Mouse (Mus musculus) gastrocnemius, postnatal 10 days (tissue): ENCODE measurements around the gene Chmp4b. TPM values are rescaled to one million over a fixed set of nuclear protein-coding genes. Genes with fewer than 3 reads are reported as not detected.

Experiments used
- DNase-seq: peaks from one replicate; pipeline ENCODE4 v3.0.0; 2021; ENCODE audit warnings: mixed read lengths
- total RNA-seq, 2 experiments: library from RNA; stranded (reverse); gene quantifications; 2 replicates each; pipeline ENCODE4 v1.2.3; 2021

Chmp4b gene
- total RNA-seq, 2 experiments from 2014 or later, result 104 to 110 TPM

- no peak for DNase-seq
Measured at GRCm38 (mm10) chr2:154718855-154719556, 67.5 kb downstream of the Chmp4b start.

DNA sequence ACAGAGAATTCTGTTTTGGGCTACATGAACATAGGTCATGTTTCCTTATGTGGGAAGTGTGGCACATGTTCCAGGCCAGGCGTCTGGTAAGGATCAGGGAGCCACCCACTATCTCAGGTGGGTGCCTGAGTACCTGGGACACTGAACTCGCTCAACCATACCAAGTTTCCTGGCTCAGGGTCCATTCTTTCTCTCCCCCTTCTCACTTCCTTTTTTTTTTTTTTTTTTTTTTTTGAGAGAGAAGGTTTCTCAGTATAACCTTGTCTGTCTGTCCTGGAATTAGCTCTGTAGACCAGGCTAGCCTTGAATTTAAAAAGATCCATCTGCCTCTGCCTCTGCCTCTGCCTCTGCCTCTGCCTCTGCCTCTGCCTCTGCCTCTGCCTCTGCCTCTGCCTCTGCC, 68.8 kb downstream of the Chmp4b start:
- DNase-seq, result no peak

DNA sequence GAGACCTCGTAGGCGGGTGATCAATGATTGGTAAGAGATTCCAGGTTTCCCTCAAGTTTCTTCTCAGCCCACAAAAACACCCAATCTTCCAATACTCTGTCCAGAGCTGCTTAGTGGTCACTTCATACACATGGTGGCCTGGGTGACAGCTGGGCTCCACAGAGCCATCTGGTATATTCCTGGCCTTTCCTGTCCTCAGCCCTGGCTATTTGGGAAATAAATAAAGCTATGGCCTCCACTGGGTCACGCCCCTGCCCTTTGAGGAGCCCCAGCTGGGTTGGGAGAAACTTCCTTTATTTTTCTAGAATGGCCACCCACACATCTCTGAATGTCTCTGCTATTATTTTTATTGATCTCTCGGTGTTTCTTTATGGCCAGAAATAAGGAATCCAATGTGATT, 72.0 kb downstream of the Chmp4b start:
- no peak for DNase-seq

DNA sequence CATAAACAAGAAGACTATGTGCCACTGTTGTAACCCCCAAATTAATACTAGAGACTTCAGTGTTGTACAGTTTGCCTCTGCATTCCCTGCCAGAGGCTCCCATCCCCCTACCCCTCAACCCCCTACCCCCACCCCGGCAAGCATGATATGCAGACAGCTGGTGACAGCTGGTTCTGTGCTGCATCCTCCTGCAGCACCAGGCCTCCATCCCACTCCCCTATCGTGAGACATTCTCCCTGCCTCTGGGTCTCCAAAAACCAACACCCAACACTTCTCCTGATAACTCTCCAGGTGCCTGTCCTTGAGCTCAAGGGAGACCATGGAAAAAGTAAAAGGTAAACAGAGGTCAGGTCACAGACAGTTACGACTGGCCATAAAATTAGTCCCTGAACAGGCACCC, 78.2 kb downstream of the Chmp4b start:
- DNase-seq, result no peak

DNA sequence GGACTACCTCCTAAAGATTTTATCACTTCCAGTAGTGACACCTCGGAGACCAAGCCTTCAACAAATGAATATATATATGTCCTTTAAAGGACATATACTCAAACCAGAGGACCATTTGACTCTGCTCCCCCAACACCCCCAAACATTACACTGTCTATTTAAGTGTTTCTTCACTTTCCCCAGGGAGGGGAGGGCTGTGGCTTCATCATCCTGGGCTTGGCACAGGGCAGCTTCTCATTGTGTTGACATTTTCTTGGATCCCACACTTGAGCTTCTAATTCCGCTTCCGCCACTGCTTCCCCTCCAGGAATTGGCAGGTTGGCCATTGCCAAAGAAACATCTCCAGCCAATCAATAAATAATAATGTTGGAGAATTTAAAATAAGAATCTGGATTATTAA, 79.3 kb downstream of the Chmp4b start:
- DNase-seq, result no peak

DNA sequence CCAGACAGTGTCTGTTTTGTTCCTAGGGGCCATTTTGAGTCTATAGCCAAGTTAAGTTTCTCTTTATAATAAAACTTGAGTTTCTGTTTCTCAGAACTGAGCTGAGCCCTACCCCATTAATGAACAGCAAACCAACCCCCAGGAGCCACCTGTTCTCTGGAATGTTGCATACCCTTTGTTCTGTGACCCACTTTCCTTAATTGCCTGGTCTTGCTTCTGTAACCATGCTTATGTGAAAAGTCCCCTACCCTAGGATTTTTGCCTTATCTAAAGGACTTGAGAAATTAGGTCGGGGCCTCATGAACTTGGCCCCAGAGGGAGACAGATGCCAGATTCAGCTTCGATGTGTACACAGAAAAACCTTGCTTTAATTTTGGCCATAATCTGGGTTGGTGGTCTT, 80.4 kb downstream of the Chmp4b start:
- DNase-seq, result no peak

DNA sequence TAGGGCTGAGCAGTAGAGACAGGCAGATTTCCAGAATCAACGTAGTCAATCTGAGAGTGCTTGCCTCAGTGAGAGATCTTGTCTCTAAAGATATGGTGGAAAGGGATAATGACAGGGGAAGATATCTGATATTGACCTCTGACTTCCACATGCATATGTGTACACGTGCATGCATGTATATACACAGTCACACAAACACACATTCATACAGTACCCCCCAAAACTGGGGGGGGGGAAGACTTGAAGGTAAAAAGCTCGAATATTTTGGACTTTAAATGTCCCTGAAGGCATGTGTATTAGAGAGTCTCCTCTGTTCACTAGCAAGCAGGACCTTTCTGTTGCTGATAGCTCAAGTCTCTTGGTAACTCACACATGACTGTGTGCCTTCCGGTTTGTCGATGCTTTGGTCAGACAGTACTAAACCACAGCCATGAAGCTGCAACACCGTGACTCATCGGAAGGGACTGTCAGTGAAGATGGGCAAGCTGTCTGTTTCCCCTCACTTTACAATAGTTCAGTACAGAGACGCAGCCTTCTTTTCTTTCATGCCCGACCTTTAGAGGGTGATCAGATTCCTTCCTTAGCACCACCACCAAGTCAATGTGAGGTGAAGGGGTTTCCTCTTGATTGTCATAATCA, 81.1 kb downstream of the Chmp4b start:
- DNase-seq, result no peak

GRCm38 (mm10) chr2:154734977-154735376, 83.5 kb downstream of the Chmp4b start:
- DNase-seq, result no peak

- DNase-seq, result no peak
Measured at GRCm38 (mm10) chr2:154735416-154735815, 83.9 kb downstream of the Chmp4b start.

- DNase-seq, result no peak
Measured at GRCm38 (mm10) chr2:154735986-154736385, 84.5 kb downstream of the Chmp4b start.

GRCm38 (mm10) chr2:154738621-154739020, 87.1 kb downstream of the Chmp4b start:
- DNase-seq, result no peak

DNA sequence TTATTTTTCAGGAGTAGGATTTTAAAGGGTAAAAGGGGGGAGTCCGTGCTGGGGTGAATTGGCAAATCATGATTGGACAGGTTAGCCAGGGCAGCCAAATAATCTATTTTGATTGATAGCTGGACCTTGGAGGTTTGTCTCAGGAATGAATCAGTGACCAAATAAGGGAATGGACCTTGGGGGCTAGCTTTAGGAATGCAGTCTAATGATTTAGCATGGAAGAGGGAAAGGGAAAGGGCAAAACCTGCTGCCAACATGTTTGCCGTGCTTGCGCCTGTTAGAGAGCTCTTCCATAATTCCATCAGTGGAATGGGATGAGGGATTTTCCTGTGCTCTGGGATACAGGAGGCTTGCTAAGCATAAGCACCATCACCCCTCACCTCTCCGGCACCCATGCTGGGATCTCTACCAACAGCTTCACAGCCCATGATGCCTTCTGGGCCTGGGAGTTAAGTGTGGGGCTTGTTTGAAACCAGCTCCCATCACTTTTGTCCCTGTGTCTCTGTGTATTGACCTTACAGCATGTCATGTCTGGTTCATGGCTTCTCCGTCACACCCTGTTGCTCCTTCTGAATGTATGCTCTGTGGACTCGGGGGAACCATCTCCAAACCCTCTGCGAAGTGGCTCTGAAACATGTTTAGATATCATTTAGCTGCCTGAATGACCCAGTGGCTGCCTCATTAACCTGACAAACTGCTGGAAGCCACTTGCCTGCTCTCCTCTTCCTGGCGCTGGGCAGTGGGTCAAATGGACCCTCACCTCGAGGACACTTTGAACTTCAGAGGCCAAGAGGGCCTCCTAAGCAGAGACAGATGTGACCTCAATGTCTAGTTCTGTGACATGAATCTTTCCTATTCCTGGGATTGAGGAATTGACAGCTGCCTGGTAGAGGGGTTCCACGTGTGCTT, 91.7 kb downstream of the Chmp4b start:
- DNase-seq, result no peak

DNA sequence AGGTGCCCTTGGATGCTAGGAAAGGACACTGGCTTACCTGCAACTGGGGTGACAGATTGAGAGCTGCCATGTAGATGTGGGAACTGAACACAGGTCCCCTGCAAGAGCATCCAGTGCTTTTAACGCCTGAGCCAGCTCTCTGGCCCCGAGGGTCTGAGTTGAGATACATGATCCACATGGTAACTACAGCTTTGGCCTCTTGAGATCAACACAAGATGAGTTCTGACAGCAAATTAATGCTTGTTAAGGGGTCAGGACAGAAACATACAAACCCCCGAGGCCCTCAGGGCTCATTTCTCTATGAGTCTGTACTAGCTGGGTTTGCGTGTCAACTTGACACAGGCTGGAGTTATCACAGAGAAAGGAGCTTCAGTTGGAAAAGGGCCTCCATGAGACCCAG, 92.4 kb downstream of the Chmp4b start:
- no peak for DNase-seq

Other genes with a start within 250 kb of the Chmp4b start
- 100 to 1,000 TPM in 1 of 2 experiments, 10 to 100 TPM in 1; 95.6 to 128 TPM for gene Snta1, start 243.6 kb upstream of the Chmp4b start, total RNA-seq
- gene Cbfa2t2, start 215.2 kb upstream of the Chmp4b start, total RNA-seq, result 10 to 100 TPM; 18.4 to 21.6 TPM
- gene 1700003F12Rik, start 104.6 kb upstream of the Chmp4b start, total RNA-seq, result under 1 TPM in 1 of 2 experiments, not detected in 1; 0.81 TPM
- gene Actl10, start 99.9 kb upstream of the Chmp4b start, total RNA-seq, result not detected
- under 1 TPM; 0.73 to 0.79 TPM for gene Necab3, start 92.8 kb upstream of the Chmp4b start, total RNA-seq
- 1 to 10 TPM; 6.3 to 8.7 TPM for gene E2f1, start 81.8 kb upstream of the Chmp4b start, total RNA-seq
- gene Pxmp4, start 48.0 kb upstream of the Chmp4b start, total RNA-seq, result 10 to 100 TPM; 15.1 to 16.1 TPM
- 1 to 10 TPM; 1.8 to 2.3 TPM for gene Zfp341, start 38.4 kb upstream of the Chmp4b start, total RNA-seq
- gene 4930519P11Rik, start 38.3 kb upstream of the Chmp4b start, total RNA-seq, result not detected
- gene Gm14214, start 118.3 kb downstream of the Chmp4b start, total RNA-seq, result not detected
- gene Raly, start 139.4 kb downstream of the Chmp4b start, total RNA-seq, result 100 to 1,000 TPM; 129 to 134 TPM
- gene a, start 139.7 kb downstream of the Chmp4b start, total RNA-seq, result not detected
- gene Eif2s2, start 241.2 kb downstream of the Chmp4b start, total RNA-seq, result 100 to 1,000 TPM; 106 to 109 TPM